Mouse (Mus musculus) midbrain, embryonic 12.5 days (tissue): Measurements from ENCODE around the gene Golga4. TPM values are rescaled to one million over a fixed set of nuclear protein-coding genes. Genes with fewer than 3 reads are reported as not detected.

ENCODE experiments used
- ATAC-seq: fragments of 200-750 bp; cut with Nextera tagmentation; 2 replicates; pipeline ENCODE4 v1.8.0; 2017; ENCODE audit warnings: low read depth, moderate TSS enrichment, moderate library complexity; ENCODE audit not compliant: low FRiP score
- H3K27ac ChIP-seq: fragments of 300-500 bp; sonication (generic); replicated peaks from 2 replicates; pipeline ENCODE4 v1.5.1; 2016; ENCODE audit warnings: mild to moderate bottlenecking
- H3K27me3 ChIP-seq: fragments of 300-500 bp; sonication (generic); 2 replicates; pipeline ENCODE4 v1.6.1; 2016; ENCODE audit warnings: mild to moderate bottlenecking
- H3K36me3 ChIP-seq: fragments of 300-500 bp; sonication (generic); 2 replicates; pipeline ENCODE4 v1.6.1; 2016
- H3K4me1 ChIP-seq: fragments of 300-500 bp; sonication (generic); 2 replicates; pipeline ENCODE4 v1.6.1; 2016
- H3K4me2 ChIP-seq: fragments of 300-500 bp; sonication (generic); replicated peaks from 2 replicates; pipeline ENCODE4 v1.6.1; 2016; ENCODE audit warnings: mild to moderate bottlenecking, moderate library complexity
- H3K4me3 ChIP-seq: fragments of 300-500 bp; sonication (generic); 2 replicates; pipeline ENCODE4 v1.5.1; 2016; ENCODE audit warnings: mild to moderate bottlenecking
- H3K9ac ChIP-seq: fragments of 300-500 bp; sonication (generic); replicated peaks from 2 replicates; pipeline ENCODE4 v1.6.1; 2016; ENCODE audit warnings: mild to moderate bottlenecking, moderate library complexity
- H3K9me3 ChIP-seq: fragments of 300-500 bp; sonication (generic); 2 replicates; pipeline ENCODE4 v1.6.1; 2016; ENCODE audit warnings: mild to moderate bottlenecking
- WGBS: fragments of 180-500 bp; shearing (Covaris S2); methylation state at CpG from one replicate; pipeline ENCODE4 v1.1.7; 2016; 5-methylcytosine and 5-hydroxymethylcytosine counted together
- polyA plus RNA-seq: library from polyadenylated mRNA; unstranded; fragments of >200 nt; fragmentation: Nextera tagmentation; extraction: Ambion mirVana; gene quantifications from 2 replicates; pipeline ENCODE4 v1.2.1, GENCODE M21; 2016

The Golga4 gene
- polyA plus RNA-seq, 1 experiment from 2014 or later: 69.3 TPM

DNA sequence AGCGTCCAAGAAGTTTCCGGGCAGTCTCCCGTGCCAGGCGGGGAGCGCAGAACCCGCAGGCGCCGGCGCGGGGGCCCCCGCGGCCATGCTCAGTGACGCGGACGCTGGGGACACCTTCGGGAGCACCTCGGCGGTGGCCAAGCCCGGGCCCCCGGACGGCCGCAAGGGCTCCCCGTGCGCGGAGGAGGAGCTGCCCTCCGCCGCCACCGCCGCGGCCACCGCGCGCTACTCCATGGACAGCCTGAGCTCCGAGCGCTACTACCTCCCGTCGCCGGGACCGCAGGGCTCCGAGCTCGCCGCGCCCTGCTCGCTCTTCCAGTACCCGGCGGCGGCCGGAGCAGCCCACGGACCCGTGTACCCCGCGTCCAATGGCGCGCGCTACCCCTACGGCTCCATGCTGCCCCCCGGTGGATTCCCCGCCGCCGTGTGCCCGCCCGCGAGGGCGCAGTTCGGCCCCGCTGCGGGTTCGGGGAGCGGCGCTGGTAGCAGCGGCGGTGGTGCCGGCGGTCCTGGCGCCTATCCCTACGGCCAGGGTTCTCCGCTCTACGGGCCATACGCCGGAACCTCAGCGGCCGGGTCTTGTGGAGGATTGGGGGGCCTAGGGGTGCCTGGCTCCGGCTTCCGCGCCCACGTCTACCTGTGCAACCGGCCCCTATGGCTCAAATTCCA, 27.1 kb upstream of the Golga4 start:
- H3K36me3 ChIP-seq: no peaks in the 10 kb centered on the region
- H3K4me2 ChIP-seq: peak overlapping the region; percentile 54
- H3K9ac ChIP-seq: no peak overlapping the region; the same call in 1 of the 2 replicates
- peak; percentile 52; the same call in 1 of the 2 replicates for ATAC-seq
- WGBS: under 1% methylated on average over 86 of the region's 87 CpGs
- H3K4me1 ChIP-seq: peaks cover 27% of the 10 kb centered on the region
- peaks cover 93% of the 10 kb centered on the region for H3K27me3 ChIP-seq
- no peaks in the 10 kb centered on the region for H3K9me3 ChIP-seq
- H3K27ac ChIP-seq: no peak overlapping the region
- peak overlapping the region; percentile 37 for H3K4me3 ChIP-seq

DNA sequence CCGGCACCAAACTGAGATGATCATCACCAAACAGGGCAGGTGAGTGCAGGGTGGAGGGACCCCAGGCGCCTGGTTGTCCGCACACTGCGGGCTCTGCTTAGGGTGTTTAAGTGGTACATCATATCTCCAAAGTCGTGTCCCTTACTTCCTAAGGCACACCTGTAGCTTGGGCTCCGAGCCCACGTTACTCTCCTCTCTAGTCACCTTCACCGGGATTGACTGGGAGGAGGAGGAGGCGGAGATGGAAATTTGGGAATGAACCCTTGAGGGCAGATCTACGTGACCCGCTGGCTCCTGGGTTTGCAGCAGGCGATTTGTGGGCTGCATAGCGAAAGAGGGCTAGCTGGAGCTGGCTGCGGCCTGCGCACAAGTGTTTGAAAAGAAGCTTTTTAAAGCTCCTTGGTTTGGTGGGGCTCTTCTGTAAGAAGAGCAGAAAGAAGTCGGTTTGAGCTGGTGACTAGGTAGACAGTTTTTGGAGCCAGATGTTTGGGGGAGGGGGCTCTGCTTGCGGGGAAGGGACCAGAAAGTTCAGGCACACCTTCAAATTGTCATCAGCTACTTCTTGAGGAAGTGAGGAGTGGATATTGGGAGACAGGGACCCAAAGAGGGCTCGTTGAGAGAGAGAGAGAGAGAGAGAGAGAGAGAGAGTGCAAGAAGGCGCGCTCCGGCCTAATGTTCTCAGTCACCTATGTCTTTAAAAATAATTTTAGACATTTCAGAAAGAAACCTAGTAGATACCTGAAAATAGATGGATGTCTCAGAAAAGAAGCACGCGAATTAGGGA, 26.4 kb upstream of the Golga4 start:
- no peaks in the 10 kb centered on the region for H3K9me3 ChIP-seq
- no peaks in the 10 kb centered on the region for H3K36me3 ChIP-seq
- H3K27me3 ChIP-seq: peaks cover 95% of the 10 kb centered on the region
- peaks cover 27% of the 10 kb centered on the region for H3K4me1 ChIP-seq
- 1% methylated on average over 23 of the region's 23 CpGs for WGBS
- peak overlapping the region; percentile 37 for H3K4me3 ChIP-seq
- H3K4me2 ChIP-seq: peak overlapping the region; percentile 54
- ATAC-seq: no peak
- H3K27ac ChIP-seq: no peak overlapping the region
- H3K9ac ChIP-seq: no peak overlapping the region

- Histone ChIP-seq H3K4me3 (no peak overlapping the region), H3K9ac (no peak overlapping the region), H3K4me2 (no peak overlapping the region), H3K4me1 (peaks cover 27% of the 10 kb centered on the region), H3K27me3 (peaks cover 95% of the 10 kb centered on the region), H3K9me3 (no peaks in the 10 kb centered on the region), H3K27ac (no peak overlapping the region), H3K36me3 (no peaks in the 10 kb centered on the region)
- ATAC-seq: no peak
- 2% methylated on average over 14 of the region's 14 CpGs for WGBS
Observed at GRCm38 (mm10) chr9:118480292-118480690, 25.8 kb upstream of the Golga4 start.

DNA sequence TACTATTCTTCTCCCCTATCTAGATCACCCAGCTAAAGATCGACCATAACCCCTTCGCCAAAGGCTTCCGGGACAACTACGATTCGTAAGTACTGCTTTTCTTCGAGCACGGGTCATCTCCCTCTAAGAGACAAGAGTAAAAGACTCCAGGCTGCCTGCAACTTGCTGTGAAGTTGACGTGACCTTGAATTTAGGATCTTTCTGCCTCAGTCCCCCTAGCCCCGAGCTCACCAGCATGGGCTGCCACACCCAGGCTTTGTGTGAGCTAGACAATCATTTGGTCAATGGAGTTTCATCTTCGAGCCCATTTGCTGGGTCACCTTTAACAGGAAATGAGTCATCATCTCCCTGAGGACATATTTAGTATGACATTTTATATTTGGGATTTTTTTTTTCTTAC, 23.9 kb upstream of the Golga4 start:
- H3K9me3 ChIP-seq: no peaks in the 10 kb centered on the region
- no peak overlapping the region for H3K9ac ChIP-seq
- no peak for ATAC-seq
- peaks cover 98% of the 10 kb centered on the region for H3K27me3 ChIP-seq
- no peak overlapping the region for H3K4me3 ChIP-seq
- H3K4me2 ChIP-seq: no peak overlapping the region
- no peaks in the 10 kb centered on the region for H3K36me3 ChIP-seq
- WGBS: 81% methylated on average over 10 of the region's 10 CpGs
- H3K27ac ChIP-seq: no peak overlapping the region
- H3K4me1 ChIP-seq: peaks cover 27% of the 10 kb centered on the region

DNA sequence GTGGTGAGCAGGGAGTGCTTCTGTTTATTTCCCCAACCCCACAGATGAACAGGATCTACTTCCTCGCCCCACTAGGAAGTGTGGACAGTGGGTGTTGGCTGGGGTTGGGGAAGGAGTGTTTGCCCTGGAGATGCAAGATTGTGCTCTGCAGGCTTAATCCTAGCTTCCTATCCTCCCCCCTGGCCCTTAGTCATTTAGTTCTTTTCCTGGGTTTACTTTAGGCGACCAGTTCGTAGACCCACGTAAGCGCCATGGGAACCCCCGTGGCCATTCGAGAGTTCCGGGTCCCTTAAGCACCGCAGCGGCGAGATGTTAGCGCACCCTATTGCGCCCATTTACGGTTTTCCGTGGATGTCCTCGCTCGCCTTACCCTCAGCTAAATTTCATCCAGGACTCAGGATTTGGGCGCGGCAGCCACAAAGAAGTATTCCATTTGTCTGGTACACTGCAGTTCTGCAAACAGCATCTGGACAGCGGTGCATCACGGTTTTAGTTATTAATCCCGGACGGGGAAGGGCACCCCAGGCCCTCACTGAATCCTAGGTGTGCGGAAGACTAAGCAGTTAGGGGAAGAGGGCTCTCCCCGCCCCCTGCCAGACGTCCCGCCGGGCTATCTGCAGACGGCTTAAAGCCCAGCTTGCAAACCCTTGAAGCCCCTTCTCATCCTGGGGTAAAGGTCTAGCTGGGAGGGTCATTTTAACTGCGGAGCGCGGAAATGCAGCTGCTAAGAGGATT, 19.5 kb upstream of the Golga4 start:
- Histone ChIP-seq H3K27me3 (peaks cover 92% of the 10 kb centered on the region), H3K27ac (no peak overlapping the region), H3K4me3 (peak overlapping the region; percentile 12; the same call in 1 of the 2 replicates), H3K4me2 (peak overlapping the region; percentile 34), H3K9ac (no peak overlapping the region), H3K9me3 (no peaks in the 10 kb centered on the region), H3K4me1 (peaks cover 29% of the 10 kb centered on the region), H3K36me3 (no peaks in the 10 kb centered on the region)
- ATAC-seq: 0 out of 2 replicates have a peak, but pooled peaks have one; percentile 20
- under 1% methylated on average over 32 of the region's 32 CpGs for WGBS

DNA sequence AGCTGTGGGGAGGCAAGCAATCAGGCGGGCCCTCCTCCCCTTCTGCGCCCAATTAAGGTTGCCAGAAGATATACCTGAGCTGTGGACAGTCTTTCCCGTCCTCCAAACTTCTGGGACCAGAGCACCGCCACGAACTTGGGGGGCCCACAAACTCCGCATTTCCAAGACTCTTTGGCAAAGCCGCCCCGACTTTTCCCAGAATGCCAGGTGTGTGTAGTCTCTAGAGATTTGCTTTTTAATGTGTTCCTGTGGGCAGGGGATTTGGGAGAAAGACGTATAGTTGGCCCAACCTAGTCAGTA, 19.0 kb upstream of the Golga4 start:
- H3K27ac ChIP-seq: no peak overlapping the region
- H3K4me1 ChIP-seq: peaks cover 29% of the 10 kb centered on the region
- peak overlapping the region; percentile 12; the same call in 1 of the 2 replicates for H3K4me3 ChIP-seq
- H3K27me3 ChIP-seq: peaks cover 92% of the 10 kb centered on the region
- WGBS: 0% methylated on average over 9 of the region's 9 CpGs
- peak overlapping the region; percentile 34 for H3K4me2 ChIP-seq
- no peaks in the 10 kb centered on the region for H3K36me3 ChIP-seq
- H3K9ac ChIP-seq: no peak overlapping the region
- ATAC-seq: no peak
- H3K9me3 ChIP-seq: no peaks in the 10 kb centered on the region

DNA sequence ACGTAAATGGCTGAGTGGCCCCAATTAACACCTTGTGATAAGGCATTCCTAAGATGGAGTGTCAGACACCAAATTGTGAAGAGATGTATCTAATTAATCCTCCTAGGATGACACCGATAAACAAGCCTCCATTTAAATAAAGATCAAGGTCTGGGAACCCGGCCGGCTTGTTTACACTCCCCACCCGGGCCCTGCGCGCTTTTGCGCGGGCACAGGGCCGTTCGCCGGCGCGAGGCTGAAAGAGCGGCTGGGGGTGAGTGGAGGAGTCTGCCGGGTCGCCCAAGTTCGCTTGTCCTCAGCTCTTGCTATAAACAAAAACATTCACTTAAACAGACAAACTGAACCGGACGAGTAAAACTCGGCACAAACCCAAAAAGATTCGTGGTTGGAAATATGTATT, 18.4 kb upstream of the Golga4 start:
- Histone ChIP-seq H3K4me3 (peak overlapping the region; percentile 28), H3K9me3 (no peaks in the 10 kb centered on the region), H3K4me2 (peak overlapping the region; percentile 51), H3K36me3 (no peaks in the 10 kb centered on the region), H3K27ac (no peak overlapping the region), H3K4me1 (peaks cover 29% of the 10 kb centered on the region), H3K9ac (no peak overlapping the region), H3K27me3 (peaks cover 89% of the 10 kb centered on the region)
- ATAC-seq: no peak
- WGBS: under 1% methylated on average over 22 of the region's 22 CpGs

- H3K9me3 ChIP-seq: no peaks in the 10 kb centered on the region
- WGBS: under 1% methylated on average over 28 of the region's 28 CpGs
- H3K4me3 ChIP-seq: peak overlapping the region; percentile 28
- 0 out of 2 replicates have a peak, but pooled peaks have one; percentile 25 for ATAC-seq
- H3K4me2 ChIP-seq: peak overlapping the region; percentile 51
- peaks cover 82% of the 10 kb centered on the region for H3K27me3 ChIP-seq
- H3K36me3 ChIP-seq: no peaks in the 10 kb centered on the region
- H3K4me1 ChIP-seq: peaks cover 29% of the 10 kb centered on the region
- no peak overlapping the region for H3K9ac ChIP-seq
- H3K27ac ChIP-seq: no peak overlapping the region
Observed at GRCm38 (mm10) chr9:118488138-118488895, 17.8 kb upstream of the Golga4 start.

- under 1% methylated on average over 20 of the region's 20 CpGs for WGBS
- Histone ChIP-seq H3K4me1 (peaks cover 29% of the 10 kb centered on the region), H3K27me3 (peaks cover 75% of the 10 kb centered on the region), H3K4me2 (peak overlapping the region; percentile 51), H3K9me3 (no peaks in the 10 kb centered on the region), H3K36me3 (no peaks in the 10 kb centered on the region), H3K27ac (no peak overlapping the region), H3K9ac (0 out of 2 replicates have a peak overlapping the region, but pooled peaks have one; percentile 24), H3K4me3 (peak overlapping the region; percentile 28)
- peak; percentile 34 for ATAC-seq
Observed at GRCm38 (mm10) chr9:118488896-118489578, 17.0 kb upstream of the Golga4 start.

DNA sequence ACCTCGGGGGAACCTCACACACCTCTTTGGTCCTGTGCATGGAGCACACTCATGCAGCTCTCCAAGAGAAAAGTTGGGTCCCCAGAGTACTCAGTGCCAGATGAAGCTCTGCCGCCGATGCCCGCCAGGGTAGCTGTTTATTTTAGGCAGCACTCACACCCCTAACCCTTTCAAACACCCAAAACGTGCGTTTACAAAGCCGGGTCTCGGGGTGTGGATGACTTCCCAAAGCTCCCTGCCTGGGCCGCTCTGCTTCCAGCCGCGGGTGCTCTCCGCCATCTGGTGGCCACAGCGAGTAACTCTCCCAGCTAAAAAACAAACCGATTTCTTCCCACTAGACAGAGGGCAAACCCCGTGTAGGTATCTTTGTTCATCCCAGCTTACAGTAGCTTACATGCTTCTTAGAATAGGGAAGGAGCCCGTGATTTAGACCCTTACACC, 16.5 kb upstream of the Golga4 start:
- H3K9ac ChIP-seq: 0 out of 2 replicates have a peak overlapping the region, but pooled peaks have one; percentile 24
- H3K27me3 ChIP-seq: peaks cover 70% of the 10 kb centered on the region
- ATAC-seq: peak; percentile 77
- no peaks in the 10 kb centered on the region for H3K9me3 ChIP-seq
- H3K36me3 ChIP-seq: no peaks in the 10 kb centered on the region
- H3K4me2 ChIP-seq: peak overlapping the region; percentile 51
- WGBS: under 1% methylated on average over 16 of the region's 16 CpGs
- H3K4me3 ChIP-seq: peak overlapping the region; percentile 28
- peaks cover 29% of the 10 kb centered on the region for H3K4me1 ChIP-seq
- no peak overlapping the region for H3K27ac ChIP-seq

DNA sequence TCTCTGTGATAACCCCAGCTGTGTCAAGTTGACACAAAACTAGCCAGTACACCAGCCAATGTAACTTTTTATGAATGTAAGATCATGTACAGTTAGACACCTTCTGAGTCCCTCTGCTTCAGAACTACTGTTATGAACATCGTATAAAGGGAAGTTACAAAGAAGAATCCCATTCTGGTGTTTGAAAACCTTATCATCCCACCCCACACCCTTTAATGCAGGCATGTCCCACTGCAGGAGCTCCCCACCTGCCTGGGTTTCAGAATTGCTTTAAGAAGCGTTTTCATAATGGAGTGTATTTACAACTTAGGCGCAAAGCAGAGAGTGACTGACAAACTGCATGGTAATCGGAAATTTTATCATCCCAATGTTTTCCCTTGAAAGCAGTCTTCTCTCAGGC, 14.9 kb upstream of the Golga4 start:
- ATAC-seq: no peak
- Histone ChIP-seq H3K9me3 (no peaks in the 10 kb centered on the region), H3K27me3 (peaks cover 55% of the 10 kb centered on the region), H3K4me3 (no peak overlapping the region), H3K4me1 (peaks cover 29% of the 10 kb centered on the region), H3K27ac (no peak overlapping the region), H3K4me2 (no peak overlapping the region), H3K9ac (no peak overlapping the region), H3K36me3 (no peaks in the 10 kb centered on the region)
- WGBS: 84% methylated on average over 4 of the region's 4 CpGs
